Mouse (Mus musculus) effector memory CD4-positive, alpha-beta T cell, adult 5 months (primary cell): ENCODE results near the gene Nbeal2. TPM values are rescaled to one million over a fixed set of nuclear protein-coding genes. Genes with fewer than 3 reads are reported as not detected.

Experiments
- polyA plus RNA-seq: library from polyadenylated mRNA; unstranded; fragments of 100-300 nt; shearing (Covaris generic); gene quantifications from one replicate; pipeline ENCODE4 v1.2.1, GENCODE M21; 2017

Gene Nbeal2
- polyA plus RNA-seq: 74.0 TPM

DNA sequence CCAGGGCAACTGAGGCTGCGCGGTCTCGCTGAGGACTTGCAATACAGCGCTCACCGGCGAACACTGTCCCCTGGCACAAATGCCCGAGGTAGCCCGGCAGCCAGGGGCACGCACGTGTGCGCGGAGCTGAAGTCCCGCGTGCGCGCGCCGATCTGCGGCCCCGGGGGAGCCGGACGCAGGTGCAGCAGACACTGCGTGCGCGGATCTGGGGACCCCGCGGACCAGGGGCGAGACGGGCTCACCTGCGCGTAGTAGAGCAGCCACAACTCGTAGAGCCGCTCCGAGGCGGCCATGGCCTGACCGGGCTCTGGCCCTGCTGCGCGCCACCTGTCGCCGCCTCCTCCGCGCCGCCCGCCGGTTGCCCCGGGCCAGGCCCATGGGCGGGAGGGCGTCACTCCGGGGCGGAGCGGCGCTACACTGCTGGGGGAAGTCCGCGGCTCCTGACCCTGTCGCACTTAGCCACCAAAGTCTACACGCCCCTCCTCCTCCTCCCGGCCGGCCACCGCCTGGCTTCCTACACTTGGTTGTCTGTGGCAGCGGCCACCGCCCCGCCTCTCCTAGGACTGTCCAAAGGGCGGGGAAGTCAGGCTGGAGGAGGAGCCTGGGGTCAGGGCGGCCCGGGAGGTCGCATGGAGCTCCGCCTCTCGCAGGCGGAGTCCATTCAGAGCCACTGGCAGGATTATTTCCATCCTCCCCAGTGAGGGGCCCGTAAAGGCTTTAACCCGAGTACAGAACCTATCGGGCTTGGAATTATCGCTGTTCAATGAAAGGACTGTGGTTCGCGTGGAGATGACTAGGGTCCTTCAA lies at the start of gene Nbeal2:
Nbeal2 (minus strand) TSS at position 507 of the 807 bp plus-strand sequence.

DNA sequence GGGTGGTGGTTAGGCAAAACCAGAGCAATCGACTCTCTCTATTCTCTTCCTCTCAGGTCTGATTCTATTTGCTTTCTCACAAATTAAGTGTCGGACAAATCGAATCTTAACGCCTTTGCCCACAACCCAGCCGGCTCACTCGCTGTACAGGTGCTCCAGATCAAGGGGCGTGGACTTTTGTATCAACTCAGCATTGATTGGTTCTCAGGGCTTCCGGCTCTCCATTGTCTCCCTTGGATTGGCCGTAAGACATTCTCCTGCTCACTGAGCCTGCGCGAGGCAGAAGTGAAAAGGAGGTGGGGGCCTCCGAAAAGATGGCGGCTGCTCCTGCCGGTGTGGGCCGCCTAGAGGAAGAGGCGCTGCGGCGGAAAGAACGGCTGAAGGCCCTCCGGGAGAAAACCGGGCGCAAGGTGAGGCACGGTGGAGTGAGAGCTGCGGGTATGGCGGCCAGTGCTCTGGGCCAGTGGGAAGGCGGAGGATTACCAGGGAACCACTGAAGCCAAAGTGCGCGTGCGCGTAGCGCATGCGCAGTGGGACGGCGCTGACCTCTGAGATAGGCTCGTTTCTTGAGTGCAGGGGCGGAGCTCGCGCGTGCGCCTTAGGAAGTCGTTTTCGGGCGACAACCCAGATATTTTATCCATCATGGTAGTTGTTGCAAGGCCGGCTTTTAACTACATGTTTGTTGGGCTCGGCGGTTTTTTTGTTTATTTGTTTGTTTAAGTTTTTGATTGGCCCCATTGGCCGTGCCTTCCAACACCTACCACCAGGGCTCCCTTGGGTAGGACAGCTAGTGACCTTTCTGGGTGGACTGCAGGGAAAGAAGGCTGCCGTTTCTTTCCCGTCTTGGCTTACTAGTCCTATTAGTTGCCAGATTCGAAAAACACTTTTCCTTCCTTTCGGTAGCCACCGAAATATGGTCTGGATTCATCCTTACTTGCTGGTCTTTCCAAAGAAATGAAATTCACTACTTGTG lies 2.6 kb upstream of the Nbeal2 start, which contains the start of gene Ccdc12:
Ccdc12 (plus strand) TSS at position 255 of the 973 bp plus-strand sequence.

DNA sequence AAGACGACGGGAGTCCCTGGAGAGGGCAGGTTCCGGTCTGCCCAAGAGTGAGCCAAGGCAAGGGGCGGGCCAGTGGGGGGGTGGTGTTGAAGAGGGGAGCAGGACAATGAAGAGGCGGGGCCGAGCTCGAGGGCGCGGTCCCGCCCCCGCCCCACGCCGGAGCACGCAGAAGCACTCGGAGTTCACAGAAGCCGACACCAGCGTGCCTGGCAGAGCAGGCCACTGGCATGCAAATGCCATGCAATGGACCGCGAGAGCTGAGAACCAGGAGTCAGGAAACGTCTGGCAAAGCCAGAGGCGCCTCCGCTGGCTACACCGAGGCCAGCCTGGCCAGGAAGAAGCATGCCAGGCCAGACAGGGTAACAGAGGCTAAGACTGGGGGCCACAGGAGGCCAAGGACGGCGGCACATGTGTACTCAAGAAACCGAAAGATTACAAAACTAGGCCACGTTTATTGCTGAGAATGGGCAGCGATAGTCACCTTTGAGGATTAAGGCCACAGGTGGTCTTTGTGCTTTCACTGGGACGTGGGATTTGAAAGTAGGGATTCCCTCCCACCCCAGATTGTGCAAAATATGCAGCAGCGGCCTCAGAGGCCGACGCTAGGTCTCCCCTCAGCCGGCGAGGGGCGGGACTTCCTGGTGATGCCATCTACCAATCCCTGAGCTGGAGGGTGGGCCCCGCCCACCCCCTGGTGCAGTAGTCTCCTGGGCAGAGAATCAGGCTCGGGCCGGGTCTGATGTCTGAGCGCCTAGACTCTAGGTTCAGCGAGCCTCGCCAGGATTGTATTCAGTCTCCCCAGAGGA lies 29.4 kb downstream of the Nbeal2 start, which contains the start of gene Nradd:
Nradd (minus strand) TSS at position 92 of the 806 bp plus-strand sequence.

Other genes with a start within 250 kb of the Nbeal2 start
- 6.7 TPM for gene Ptpn23, start 245.9 kb downstream of the Nbeal2 start, polyA plus RNA-seq
- gene Ngp, start 234.4 kb downstream of the Nbeal2 start, polyA plus RNA-seq: not detected
- gene Klhl18, start 177.5 kb downstream of the Nbeal2 start, polyA plus RNA-seq: 12.0 TPM
- gene Kif9, start 177.2 kb downstream of the Nbeal2 start, polyA plus RNA-seq: 0.25 TPM
- 37.8 TPM for gene Setd2, start 121.6 kb downstream of the Nbeal2 start, polyA plus RNA-seq
- 1.8 TPM for gene Nradd, start 29.7 kb downstream of the Nbeal2 start, polyA plus RNA-seq
- 179 TPM for gene Ccdc12, start 2.3 kb upstream of the Nbeal2 start, polyA plus RNA-seq
- gene Myl3, start 87.7 kb upstream of the Nbeal2 start, polyA plus RNA-seq: not detected
- not detected for gene Pth1r, start 93.0 kb upstream of the Nbeal2 start, polyA plus RNA-seq
- gene Prss42, start 144.0 kb upstream of the Nbeal2 start, polyA plus RNA-seq: not detected
- not detected for gene Prss44, start 159.8 kb upstream of the Nbeal2 start, polyA plus RNA-seq
- not detected for gene Prss43, start 172.5 kb upstream of the Nbeal2 start, polyA plus RNA-seq
- not detected for gene Prss45, start 180.4 kb upstream of the Nbeal2 start, polyA plus RNA-seq
- not detected for gene Prss46, start 190.3 kb upstream of the Nbeal2 start, polyA plus RNA-seq
- not detected for gene Prss50, start 203.8 kb upstream of the Nbeal2 start, polyA plus RNA-seq
- 23.4 TPM for gene Als2cl, start 225.7 kb upstream of the Nbeal2 start, polyA plus RNA-seq
- 0.92 TPM for gene Tmie, start 226.0 kb upstream of the Nbeal2 start, polyA plus RNA-seq